Mouse (Mus musculus) intestine, postnatal 0 days (tissue): ENCODE data around the gene Padi1. TPM values are rescaled to one million over a fixed set of nuclear protein-coding genes. Genes with fewer than 3 reads are reported as not detected.
A peak's percentile ranks its signal among the peaks of the same experiment; 100 is the strongest.

Experiments
- ATAC-seq: fragments of 200-750 bp; cut with Nextera tagmentation; 2 replicates; pipeline ENCODE4 v1.8.0; 2017; ENCODE audit warnings: mild to moderate bottlenecking, moderate TSS enrichment, moderate library complexity
- H3K27ac ChIP-seq: fragments of 300-500 bp; sonication (generic); 2 replicates; pipeline ENCODE4 v1.5.1; 2014; ENCODE audit warnings: mild to moderate bottlenecking, low read depth, low read length, moderate library complexity
- H3K27me3 ChIP-seq: fragments of 300-500 bp; sonication (generic); replicated peaks from 2 replicates; pipeline ENCODE4 v1.6.1; 2014; ENCODE audit warnings: low read length, mixed read lengths; ENCODE audit not compliant: control insufficient read depth, insufficient read depth
- H3K36me3 ChIP-seq: fragments of 300-500 bp; sonication (generic); 2 replicates; pipeline ENCODE4 v1.6.1; 2014; ENCODE audit warnings: mild to moderate bottlenecking, moderate library complexity; ENCODE audit not compliant: control insufficient read depth, insufficient read depth
- H3K4me1 ChIP-seq: fragments of 300-500 bp; sonication (generic); replicated peaks from 2 replicates; pipeline ENCODE4 v1.6.1; 2014; ENCODE audit warnings: antibody characterized with exemption, low read length, mixed read lengths; ENCODE audit not compliant: control insufficient read depth, insufficient read depth
- H3K4me2 ChIP-seq: fragments of 300-500 bp; sonication (generic); replicated peaks from 2 replicates; pipeline ENCODE4 v1.6.1; 2014; ENCODE audit warnings: low read depth, mild to moderate bottlenecking, moderate library complexity
- H3K4me3 ChIP-seq: fragments of 300-500 bp; sonication (generic); 2 replicates; pipeline ENCODE4 v1.5.1; 2014; ENCODE audit warnings: low read depth, low read length
- H3K9ac ChIP-seq: fragments of 300-500 bp; sonication (generic); 2 replicates; pipeline ENCODE4 v1.6.1; 2014; ENCODE audit warnings: mild to moderate bottlenecking, low read depth, low read length
- H3K9me3 ChIP-seq: fragments of 300-500 bp; sonication (generic); 2 replicates; pipeline ENCODE4 v1.6.1; 2016; ENCODE audit warnings: mixed run types; ENCODE audit not compliant: control insufficient read depth
- CTCF ChIP-seq: sonication (generic); IDR thresholded peaks from 2 replicates; pipeline ENCODE4 v1.5.1; 2016; ENCODE audit warnings: low read depth, mild to moderate bottlenecking, control low read depth, antibody characterized with exemption, moderate library complexity
- WGBS: fragments of 180-500 bp; shearing (Covaris S2); extraction: QIAGEN DNeasy Blood & Tissue Kit; methylation state at CpG from one replicate; pipeline ENCODE4 v1.1.7; 2014; 5-methylcytosine and 5-hydroxymethylcytosine counted together
- polyA plus RNA-seq: library from polyadenylated mRNA; unstranded; fragments of >200 nt; fragmentation: Nextera tagmentation; extraction: Ambion mirVana; gene quantifications from 2 replicates; pipeline ENCODE4 v1.2.1, GENCODE M21; 2015

Gene Padi1
- polyA plus RNA-seq, 1 experiment from 2014 or later: 0.47 TPM

DNA sequence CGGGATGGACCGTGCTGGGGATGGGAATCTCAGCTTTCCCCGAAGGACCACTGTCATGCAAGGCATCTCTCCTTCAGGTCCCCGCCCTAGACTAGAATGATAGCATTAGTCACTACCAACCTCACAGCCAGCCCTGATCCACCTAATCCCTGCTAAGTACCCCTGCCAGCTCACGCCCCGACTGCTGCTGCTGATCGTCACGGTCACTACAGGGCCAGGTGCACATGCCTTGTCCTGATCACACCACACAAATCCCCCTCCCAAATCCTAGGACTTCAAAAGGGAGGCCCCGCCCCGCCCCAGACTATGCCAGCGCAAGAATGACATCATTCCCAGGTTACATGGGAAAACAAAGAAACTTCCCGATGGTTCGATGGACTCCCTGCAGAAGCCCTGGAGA is 36.2 kb upstream of the Padi1 start:
- Histone ChIP-seq H3K9me3 (no peaks in the 10 kb centered on the region), H3K9ac (no peak overlapping the region), H3K4me1 (0 out of 2 replicates have a peak, but pooled peaks cover 2% of the 10 kb centered on the region), H3K27me3 (no peaks in the 10 kb centered on the region), H3K36me3 (no peaks in the 10 kb centered on the region), H3K27ac (no peak overlapping the region), H3K4me2 (no peak overlapping the region), H3K4me3 (no peak overlapping the region)
- 85% methylated on average over 13 of the region's 13 CpGs for WGBS
- no peak for TF ChIP-seq CTCF
- no peak for ATAC-seq

DNA sequence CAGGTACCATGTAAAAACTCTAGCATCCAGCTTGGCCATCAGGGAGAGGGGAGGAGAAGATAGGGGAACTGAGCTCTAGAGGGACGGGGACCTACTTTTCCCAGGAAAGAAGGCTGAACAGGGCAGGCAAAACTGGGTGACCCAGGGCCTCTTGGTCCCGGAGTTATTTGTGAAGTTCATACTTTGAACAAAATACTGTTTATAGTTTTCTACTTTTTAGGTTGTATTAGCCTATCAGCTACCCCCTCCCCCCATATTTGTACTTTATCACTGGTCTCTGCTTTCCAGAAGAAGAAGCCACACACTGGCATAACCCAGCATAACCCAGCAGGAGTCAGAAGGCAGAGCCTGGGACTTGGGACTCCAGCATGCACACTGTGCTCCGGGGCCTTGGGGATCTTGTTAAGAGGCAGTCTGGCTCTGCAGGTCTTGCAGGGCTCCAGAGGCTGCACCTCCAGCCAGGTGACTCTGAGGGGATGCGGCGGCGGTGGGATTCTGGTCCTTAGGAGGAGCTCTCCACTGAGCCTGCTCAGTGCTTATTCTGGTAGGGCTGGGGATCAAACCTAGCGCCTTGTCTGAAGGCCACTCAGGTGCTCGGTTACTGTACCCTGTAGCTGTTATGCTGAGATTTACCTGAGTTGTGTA is 35.6 kb upstream of the Padi1 start:
- no peak for TF ChIP-seq CTCF
- H3K9me3 ChIP-seq: no peaks in the 10 kb centered on the region
- H3K4me2 ChIP-seq: no peak overlapping the region
- WGBS: 89% methylated on average over 8 of the region's 8 CpGs
- H3K36me3 ChIP-seq: no peaks in the 10 kb centered on the region
- H3K27ac ChIP-seq: no peak overlapping the region
- no peak overlapping the region for H3K9ac ChIP-seq
- H3K4me1 ChIP-seq: 0 out of 2 replicates have a peak, but pooled peaks cover 2% of the 10 kb centered on the region
- ATAC-seq: no peak
- H3K4me3 ChIP-seq: no peak overlapping the region
- no peaks in the 10 kb centered on the region for H3K27me3 ChIP-seq

DNA sequence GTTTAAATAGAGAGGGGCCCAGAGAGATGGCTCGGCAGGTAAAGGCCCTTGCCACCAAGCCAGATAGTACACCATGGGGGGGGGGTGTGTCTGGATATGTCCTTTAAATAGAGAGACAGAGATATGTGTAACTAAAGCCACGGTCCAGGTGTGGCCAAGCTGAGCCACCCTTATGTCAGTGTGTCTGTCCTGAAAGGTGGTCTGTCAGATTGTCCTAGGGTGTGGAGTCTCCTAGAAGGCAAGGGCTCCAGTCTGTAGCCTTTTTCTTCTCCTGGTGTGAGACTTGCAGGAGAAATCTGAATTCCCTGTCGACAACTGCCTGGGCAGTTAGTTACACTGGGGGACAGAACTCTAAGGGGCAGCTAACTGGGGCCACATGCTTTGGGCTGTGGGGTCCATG is 34.6 kb upstream of the Padi1 start:
- no peak for TF ChIP-seq CTCF
- ATAC-seq: no peak
- Histone ChIP-seq H3K4me3 (no peak overlapping the region), H3K27me3 (no peaks in the 10 kb centered on the region), H3K9me3 (no peaks in the 10 kb centered on the region), H3K9ac (0 out of 2 replicates have a peak overlapping the region, but pooled peaks have one; percentile 19), H3K36me3 (no peaks in the 10 kb centered on the region), H3K4me2 (no peak overlapping the region), H3K4me1 (0 out of 2 replicates have a peak, but pooled peaks cover 2% of the 10 kb centered on the region), H3K27ac (0 out of 2 replicates have a peak overlapping the region, but pooled peaks have one; percentile 46)
- WGBS: 79% methylated on average over 3 of the region's 3 CpGs

DNA sequence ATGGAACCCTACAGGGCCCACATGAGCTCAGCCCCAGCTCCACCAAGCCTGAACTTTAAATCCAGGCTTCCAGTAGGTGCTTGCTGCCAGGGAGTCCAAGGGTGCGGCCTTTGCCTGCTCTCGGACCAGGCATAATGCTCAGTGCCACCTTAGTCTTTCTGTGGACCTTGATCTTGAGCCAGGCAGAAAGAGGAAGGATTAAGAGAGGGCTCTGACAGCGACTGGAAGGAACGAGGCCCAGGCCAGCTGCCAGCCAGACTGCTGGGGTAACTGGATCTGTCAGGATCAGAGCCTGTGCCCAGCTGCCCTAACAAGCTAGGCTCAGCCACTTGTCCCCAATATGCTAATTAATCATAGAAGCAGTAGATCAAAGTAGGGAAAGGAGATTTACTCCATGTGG is 34.2 kb upstream of the Padi1 start:
- WGBS: 31% methylated on average over 4 of the region's 4 CpGs
- ATAC-seq: peak; percentile 83
- H3K4me2 ChIP-seq: no peak overlapping the region
- TF ChIP-seq CTCF: no peak
- peak overlapping the region; percentile 46; the same call in 1 of the 2 replicates for H3K27ac ChIP-seq
- H3K36me3 ChIP-seq: no peaks in the 10 kb centered on the region
- no peaks in the 10 kb centered on the region for H3K27me3 ChIP-seq
- H3K9me3 ChIP-seq: no peaks in the 10 kb centered on the region
- H3K4me3 ChIP-seq: no peak overlapping the region
- 0 out of 2 replicates have a peak, but pooled peaks cover 2% of the 10 kb centered on the region for H3K4me1 ChIP-seq
- H3K9ac ChIP-seq: 0 out of 2 replicates have a peak overlapping the region, but pooled peaks have one; percentile 19

DNA sequence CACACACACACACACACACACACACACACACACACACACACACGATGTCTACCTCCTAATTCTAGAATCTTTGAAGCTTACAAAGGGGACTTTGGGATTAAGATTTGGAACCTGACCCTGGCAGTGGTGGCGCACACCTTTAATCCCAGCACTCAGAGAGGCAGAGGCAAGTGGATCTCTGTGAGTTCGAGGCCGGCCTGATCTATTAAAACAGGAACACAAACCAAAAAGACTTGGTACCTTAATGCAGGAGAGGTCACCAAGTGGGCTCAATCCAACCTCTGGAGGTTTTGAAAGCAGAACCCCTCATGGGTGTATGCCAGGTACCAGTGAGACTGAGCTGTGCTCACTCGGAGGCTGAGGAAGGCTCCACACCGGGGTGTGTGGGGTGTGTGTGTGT is 33.5 kb upstream of the Padi1 start:
- Histone ChIP-seq H3K9me3 (no peaks in the 10 kb centered on the region), H3K4me3 (no peak overlapping the region), H3K4me1 (0 out of 2 replicates have a peak, but pooled peaks cover 2% of the 10 kb centered on the region), H3K27ac (0 out of 2 replicates have a peak overlapping the region, but pooled peaks have one; percentile 46), H3K27me3 (no peaks in the 10 kb centered on the region), H3K4me2 (no peak overlapping the region), H3K36me3 (no peaks in the 10 kb centered on the region), H3K9ac (no peak overlapping the region)
- no peak; the same call in 1 of the 2 replicates for ATAC-seq
- TF ChIP-seq CTCF: no peak
- WGBS: 92% methylated on average over 6 of the region's 6 CpGs

DNA sequence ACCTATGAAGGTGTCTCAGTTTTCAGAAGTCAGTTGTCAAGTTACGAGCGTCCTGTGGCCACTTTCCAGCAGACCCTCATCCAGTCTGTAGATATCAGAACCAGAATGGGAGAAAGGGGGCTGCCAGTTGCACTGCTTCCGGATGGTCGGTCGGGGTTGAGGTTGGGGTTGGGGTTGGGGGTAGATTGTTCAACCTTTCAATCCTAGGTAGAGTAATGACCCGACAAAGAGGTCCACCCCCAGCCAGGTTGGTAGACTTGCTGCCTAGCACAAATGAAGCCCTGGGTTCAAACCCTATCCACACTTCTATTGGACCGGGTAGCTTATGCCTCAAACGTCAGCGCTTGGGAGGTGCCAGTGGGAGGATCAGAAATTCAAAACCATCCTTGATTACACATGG is 33.1 kb upstream of the Padi1 start:
- H3K4me1 ChIP-seq: 0 out of 2 replicates have a peak, but pooled peaks cover 2% of the 10 kb centered on the region
- H3K36me3 ChIP-seq: no peaks in the 10 kb centered on the region
- no peaks in the 10 kb centered on the region for H3K27me3 ChIP-seq
- no peak for TF ChIP-seq CTCF
- WGBS: 91% methylated on average over 9 of the region's 9 CpGs
- H3K4me2 ChIP-seq: no peak overlapping the region
- no peaks in the 10 kb centered on the region for H3K9me3 ChIP-seq
- no peak overlapping the region for H3K27ac ChIP-seq
- no peak overlapping the region for H3K4me3 ChIP-seq
- ATAC-seq: no peak
- H3K9ac ChIP-seq: no peak overlapping the region
